Mouse (Mus musculus) megakaryocyte, embryonic 14.5 days (primary cell): Measurements from ENCODE around the gene Etv6.

Experiments used
- FLI1 ChIP-seq: IDR thresholded peaks from 2 replicates; pipeline ENCODE4 v1.6.1; 2012; ENCODE audit warnings: low read length, inconsistent platforms, mixed read lengths
- GATA1 ChIP-seq: IDR thresholded peaks from 3 replicates; pipeline ENCODE4 v1.6.1; 2012; ENCODE audit warnings: mixed read lengths, low read length, inconsistent platforms, borderline replicate concordance

- TF ChIP-seq GATA1 = no peak
- TF ChIP-seq FLI1 = no peak
Observed at GRCm38 (mm10) chr6:134094066-134094465, 58.6 kb downstream of the Etv6 start.
